In genomic region chr4:86029486-86029885, GRCm38 (mm10) we compare ENCODE assay signal across 18 mouse cellular contexts.
DNase-seq lines count a peak whose midpoint lies in the region; ATAC-seq and TF ChIP-seq lines count a peak whose summit lies in the region.
"Had no signal": no experiment of that assay in that cellular context is flagged by ENCODE, and none has a peak within 500 bp of the region (broad histone marks: within the 10 kb centered on the region; RNA-seq: fewer than 3 reads in every experiment).

No protein-coding gene starts in this region.

- peak overlapping the region; percentile 11; the same call in 1 of the 2 replicates for H3K4me2 ChIP-seq in lung, embryonic 16.5 days (ENCODE audit: low read depth, low read length)
- H3K4me2 ChIP-seq in stomach, embryonic 16.5 days (ENCODE audit: low read depth, low read length): no peak overlapping the region
- H3K4me2 ChIP-seq: embryonic facial prominence, embryonic 13.5 days; forebrain, embryonic 15.5 days; heart, embryonic 12.5 days; hindbrain, embryonic 14.5 days had no signal

- no peak for TF ChIP-seq CTCF in layer of hippocampus, adult 2 months (conservative IDR thresholded peaks at IDR 0.05)

- H3K4me3 ChIP-seq in lung, embryonic 16.5 days (ENCODE audit: low read length): no peak overlapping the region
- H3K4me3 ChIP-seq in stomach, embryonic 16.5 days (replicated peaks; ENCODE audit: low read length): no peak overlapping the region
- H3K4me3 ChIP-seq in layer of hippocampus, adult 2 months: no peak overlapping the region
- H3K4me3 ChIP-seq: embryonic facial prominence, embryonic 13.5 days; forebrain, embryonic 15.5 days; heart, embryonic 12.5 days; hindbrain, embryonic 10.5 days had no signal

- H3K4me1 ChIP-seq in lung, embryonic 16.5 days (replicated peaks; ENCODE audit: control insufficient read depth, insufficient read depth, low read length): peaks cover 13% of the 10 kb centered on the region
- H3K4me1 ChIP-seq in stomach, embryonic 16.5 days (ENCODE audit: control insufficient read depth, insufficient read depth, low read length): peaks cover 11% of the 10 kb centered on the region

- H3K27me3 ChIP-seq in lung, embryonic 16.5 days (ENCODE audit: control insufficient read depth, insufficient read depth, low read depth, low read length): no peaks in the 10 kb centered on the region
- H3K27me3 ChIP-seq in stomach, embryonic 16.5 days (ENCODE audit: control insufficient read depth, insufficient read depth, low read length): no peaks in the 10 kb centered on the region
- H3K27me3 ChIP-seq: CH12.LX; embryonic facial prominence, embryonic 13.5 days; forebrain, embryonic 15.5 days; heart, embryonic 12.5 days; Patski had no signal

- H3K9ac ChIP-seq in lung, embryonic 16.5 days (ENCODE audit: low read length): no peak overlapping the region
- no peak overlapping the region for H3K9ac ChIP-seq in stomach, embryonic 16.5 days (ENCODE audit: low read length)
- H3K9ac ChIP-seq: embryonic facial prominence, embryonic 13.5 days; forebrain, embryonic 15.5 days; heart, embryonic 12.5 days; hindbrain, embryonic 14.5 days had no signal

- DNase-seq in cerebellum, postnatal 10 days: peak; percentile 45 to 57
- no peak for DNase-seq in cerebellum, adult 11-12 months
- DNase-seq in lung, postnatal 10 days: no peak
- DNase-seq in 3T3-L1 (ENCODE audit: low read depth, low spot score): peak; percentile 11
- DNase-seq in layer of hippocampus, adult 2 months (ENCODE audit: low spot score in 2 of 2): no peak
- DNase-seq: cerebellum, adult 8-10 months; cerebellum, postnatal 25 days; gastrocnemius, postnatal 14 days had no signal

- H3K27ac ChIP-seq in lung, embryonic 16.5 days (ENCODE audit: low read length): peak overlapping the region; percentile 13; the same call in 1 of the 2 replicates
- peak overlapping the region; percentile 8; the same call in 1 of the 2 replicates for H3K27ac ChIP-seq in stomach, embryonic 16.5 days (ENCODE audit: low read length)
- no peak overlapping the region for H3K27ac ChIP-seq in layer of hippocampus, adult 2 months
- H3K27ac ChIP-seq: embryonic facial prominence, embryonic 13.5 days; forebrain, embryonic 15.5 days; hindbrain, embryonic 10.5 days; hindbrain, embryonic 14.5 days had no signal

- ATAC-seq in lung, embryonic 16.5 days (ENCODE audit: low read depth): no peak
- ATAC-seq in stomach, embryonic 16.5 days (ENCODE audit: insufficient read depth, low FRiP score): no peak
- ATAC-seq: activated CD4-positive, CD25-positive, alpha-beta regulatory T cell, adult 4 months; forebrain, embryonic 15.5 days; Patski had no signal

- WGBS in lung, embryonic 16.5 days: 62% methylated on average over 6 of the region's 6 CpGs
- WGBS in stomach, embryonic 16.5 days: 46% methylated on average over 6 of the region's 6 CpGs

- no peaks in the 10 kb centered on the region for H3K36me3 ChIP-seq in lung, embryonic 16.5 days (ENCODE audit: control insufficient read depth, insufficient read depth, low read length)
- H3K36me3 ChIP-seq in stomach, embryonic 16.5 days (ENCODE audit: control insufficient read depth, insufficient read depth, low read length): no peaks in the 10 kb centered on the region
- H3K36me3 ChIP-seq: embryonic facial prominence, embryonic 13.5 days; forebrain, embryonic 15.5 days; heart, embryonic 12.5 days; hindbrain, embryonic 10.5 days had no signal

- no peaks in the 10 kb centered on the region for H3K9me3 ChIP-seq in lung, embryonic 16.5 days (ENCODE audit: control insufficient read depth, low read length)
- no peaks in the 10 kb centered on the region for H3K9me3 ChIP-seq in stomach, embryonic 16.5 days (replicated peaks; ENCODE audit: control insufficient read depth, low read length)
- H3K9me3 ChIP-seq: embryonic facial prominence, embryonic 13.5 days; forebrain, embryonic 15.5 days; heart, embryonic 12.5 days; hindbrain, embryonic 10.5 days had no signal

Comparison
In these comparisons a context has a peak if more than half of its experiments do, and no peak if none do; other contexts are left out.
1. DNase-seq: peak in cerebellum, postnatal 10 days (2 of 2) and 3T3-L1 (single experiment); none in cerebellum, adult 11-12 months (single experiment), lung, postnatal 10 days (single experiment) and layer of hippocampus, adult 2 months (0 of 2).